Mouse (Mus musculus): ENCODE results near the gene Gm49373.
"Not testable (repeated sequence)": the region's sequence is repeated elsewhere in the genome, so short reads cannot be mapped to it uniquely, and the experiment has no call there.

The Gm49373 gene

DNA sequence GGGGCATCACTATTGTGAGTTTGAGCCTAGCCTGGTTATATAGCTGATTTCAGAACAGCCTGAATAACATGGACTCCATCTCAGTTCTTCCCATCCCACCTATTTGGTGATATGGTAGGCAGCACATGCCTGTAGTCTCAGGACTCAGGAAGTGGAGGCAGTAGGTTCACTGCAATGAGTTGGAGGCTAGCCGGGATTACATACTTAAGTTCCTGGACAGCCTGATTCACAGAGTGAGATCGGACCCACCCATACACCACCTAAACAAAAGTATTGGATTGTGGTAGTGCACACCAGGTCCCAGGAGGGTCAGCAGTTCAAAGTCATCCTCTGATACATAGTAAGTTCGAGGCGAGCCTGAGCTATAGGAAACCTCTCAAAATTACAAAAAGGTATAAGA is 255 bp downstream of the Gm49373 start:
- no peak for DNase-seq (ENCODE audit: low spot score)

- no peak for DNase-seq (ENCODE audit: low spot score)
These were observed 5.8 kb downstream of the Gm49373 start, which contains the start of gene Zglp1 for GRCm38 (mm10) chr9:21067006-21067684. TSS of gene Zglp1 (minus strand) at chr9:21067093.

DNA sequence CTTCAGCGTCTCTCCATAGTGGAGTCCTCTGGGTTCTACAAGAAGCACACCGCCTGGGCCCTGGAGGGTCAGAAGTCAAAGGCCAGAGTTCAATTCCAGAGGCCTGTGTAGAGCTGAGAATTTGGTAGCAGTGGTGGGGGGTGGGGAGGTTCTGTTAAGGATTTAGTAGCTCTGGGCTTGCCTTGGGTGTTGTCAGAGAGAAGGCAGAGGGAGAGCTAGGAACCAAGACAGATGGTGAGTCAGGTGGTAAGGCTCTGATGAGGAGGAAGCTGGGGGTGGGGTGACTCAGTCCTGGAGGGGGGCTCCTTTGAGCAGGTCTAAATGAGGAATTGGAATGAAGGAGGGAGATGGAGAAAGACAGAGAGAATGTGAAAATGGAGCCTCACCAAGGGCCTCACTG is 10.0 kb downstream of the Gm49373 start:
- no peak for DNase-seq (ENCODE audit: low spot score)

DNA sequence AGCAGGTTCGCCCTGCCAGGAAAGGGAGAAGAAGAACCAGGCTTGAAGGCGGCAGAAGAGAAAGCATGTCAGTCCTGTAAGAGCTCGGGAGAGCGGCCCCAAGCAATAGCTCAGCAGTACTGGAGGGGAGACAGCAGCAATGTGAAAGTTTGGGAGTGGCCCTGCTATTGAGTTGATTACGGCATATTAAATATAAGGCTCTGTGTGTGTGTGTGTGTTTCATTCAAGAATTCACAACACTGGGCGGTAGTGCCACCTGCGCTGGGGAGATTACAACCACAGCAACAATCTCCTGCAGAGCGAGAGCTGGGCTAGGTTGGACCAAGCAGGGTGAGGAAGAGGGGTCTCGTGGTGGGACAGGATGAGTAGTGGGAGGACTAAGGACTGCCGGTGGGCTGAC is 21.3 kb downstream of the Gm49373 start:
- no peak for DNase-seq (ENCODE audit: low spot score)

- DNase-seq (ENCODE audit: low spot score), result no peak
These were observed 27.7 kb downstream of the Gm49373 start for GRCm38 (mm10) chr9:21045235-21045634.

DNA sequence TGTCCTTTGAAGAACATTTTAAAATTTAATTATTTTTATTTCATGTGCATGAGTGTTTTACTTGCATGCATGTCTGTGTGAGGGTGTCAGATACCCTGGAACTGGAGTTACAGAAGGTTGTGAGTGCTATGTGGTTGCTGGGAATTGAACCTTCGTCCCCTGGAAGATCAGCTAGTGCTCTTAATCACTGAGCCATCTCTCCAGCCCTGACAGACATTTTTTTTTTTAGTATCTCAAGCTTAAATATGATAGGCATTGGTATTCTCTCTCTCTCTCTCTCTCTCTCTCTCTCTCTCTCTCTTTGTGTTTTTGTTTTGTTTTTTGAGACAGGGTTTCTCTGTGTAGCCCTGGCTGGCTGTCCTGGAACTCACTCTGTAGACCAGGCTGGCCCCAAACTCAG is 28.1 kb downstream of the Gm49373 start:
- DNase-seq (ENCODE audit: low spot score), result not testable (repeated sequence)

GRCm38 (mm10) chr9:21043563-21043962 is 29.3 kb downstream of the Gm49373 start:
- DNase-seq (ENCODE audit: low spot score), result no peak

DNA sequence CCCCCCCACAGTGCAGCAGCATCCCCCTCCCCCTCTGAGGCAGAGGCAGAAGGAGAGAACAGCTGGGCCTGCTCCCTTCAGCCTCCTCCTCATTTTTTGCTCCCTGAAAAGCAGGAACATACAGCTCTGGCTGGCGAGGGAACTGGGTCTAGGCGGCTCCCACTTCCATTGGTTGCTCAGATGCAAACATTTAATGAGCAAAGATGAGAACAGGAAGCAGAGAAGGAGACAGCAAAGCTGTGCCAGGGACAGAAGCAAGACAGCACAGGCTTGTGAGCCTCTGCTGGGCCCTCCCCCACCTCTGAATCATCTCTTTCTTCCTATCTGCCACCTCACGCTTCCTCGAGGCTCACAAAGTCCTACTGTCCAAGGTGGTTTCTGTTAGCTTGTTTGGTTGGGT is 31.6 kb downstream of the Gm49373 start:
- no peak for DNase-seq (ENCODE audit: low spot score)

GRCm38 (mm10) chr9:21039779-21040178 is 33.1 kb downstream of the Gm49373 start:
- no peak for DNase-seq (ENCODE audit: low spot score)

- DNase-seq (ENCODE audit: low spot score), result no peak
These were observed 35.4 kb downstream of the Gm49373 start for GRCm38 (mm10) chr9:21037481-21037891.

GRCm38 (mm10) chr9:21036666-21037065 is 36.2 kb downstream of the Gm49373 start:
- DNase-seq (ENCODE audit: low spot score), result no peak

GRCm38 (mm10) chr9:21036161-21036560 is 36.7 kb downstream of the Gm49373 start:
- no peak for DNase-seq (ENCODE audit: low spot score)

DNA sequence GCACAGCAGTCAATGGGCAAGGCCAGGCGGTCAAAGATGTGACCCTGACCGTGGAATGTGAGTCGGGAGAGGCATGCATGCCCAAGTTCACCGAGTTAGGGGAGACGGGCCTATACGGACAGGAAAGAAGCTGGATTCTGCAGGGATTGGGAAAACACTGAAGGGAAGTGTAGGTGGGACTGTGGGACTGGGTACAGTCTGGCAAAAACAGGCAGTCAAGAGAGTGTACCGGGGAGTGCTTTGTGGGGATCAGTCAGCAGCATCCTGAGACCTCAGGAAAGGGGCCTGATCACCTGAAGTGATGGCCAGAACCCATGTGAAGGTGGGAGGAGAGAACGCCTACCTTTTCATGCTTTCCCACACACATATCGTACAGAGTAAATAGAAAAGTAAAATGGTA is 37.3 kb downstream of the Gm49373 start:
- DNase-seq (ENCODE audit: low spot score), result no peak

DNA sequence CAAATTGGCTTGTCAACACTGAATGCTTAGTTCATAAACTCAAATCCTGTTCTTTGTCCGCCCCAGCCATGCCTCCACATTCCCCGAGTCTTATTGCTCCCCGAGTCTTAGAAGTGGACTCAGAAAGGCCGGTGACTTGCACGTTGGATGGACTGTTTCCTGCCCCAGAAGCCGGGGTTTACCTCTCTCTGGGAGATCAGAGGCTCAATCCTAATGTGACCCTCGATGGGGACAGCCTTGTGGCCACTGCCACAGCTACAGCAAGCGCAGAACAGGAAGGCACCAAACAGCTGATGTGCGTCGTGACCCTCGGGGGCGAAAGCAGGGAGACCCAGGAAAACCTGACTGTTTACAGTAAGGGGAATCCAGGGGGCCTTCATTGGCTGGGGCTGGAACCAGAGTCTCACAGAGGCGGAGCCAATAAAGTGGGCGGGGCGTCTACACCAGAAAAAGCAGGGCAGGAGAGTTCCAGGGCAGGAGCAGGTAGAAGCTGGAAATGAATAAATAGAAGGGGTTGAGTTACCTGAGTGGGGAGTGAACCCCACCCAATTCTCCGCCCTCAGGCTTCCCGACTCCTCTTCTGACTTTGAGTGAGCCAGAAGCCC is 38.3 kb downstream of the Gm49373 start:
- no peak for DNase-seq (ENCODE audit: low spot score)

DNA sequence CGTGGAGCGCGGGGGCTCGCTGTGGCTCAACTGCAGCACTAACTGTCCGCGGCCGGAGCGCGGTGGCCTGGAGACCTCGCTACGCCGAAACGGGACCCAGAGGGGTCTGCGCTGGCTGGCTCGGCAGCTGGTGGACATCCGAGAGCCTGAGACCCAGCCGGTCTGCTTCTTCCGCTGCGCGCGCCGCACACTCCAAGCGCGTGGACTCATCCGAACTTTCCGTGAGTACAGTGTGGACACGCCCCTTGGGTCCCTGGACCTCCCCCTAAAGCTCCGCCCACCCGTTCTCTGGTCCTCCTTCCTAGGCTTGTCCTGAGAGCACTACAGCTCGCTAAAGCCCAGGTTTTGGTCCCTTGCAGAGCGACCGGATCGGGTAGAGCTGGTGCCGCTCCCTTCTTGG is 39.8 kb downstream of the Gm49373 start:
- peak; percentile 95 for DNase-seq (ENCODE audit: low spot score)

GRCm38 (mm10) chr9:21032491-21032890 is 40.4 kb downstream of the Gm49373 start:
- DNase-seq (ENCODE audit: low spot score), result no peak

GRCm38 (mm10) chr9:21031896-21032351 is 41.0 kb downstream of the Gm49373 start, which contains the start of gene Icam5:
TSS of gene Icam5 (plus strand) at chr9:21032073.
- DNase-seq (ENCODE audit: low spot score), result no peak

GRCm38 (mm10) chr9:21031251-21031895 is 41.5 kb downstream of the Gm49373 start:
- peak; percentile 57 for DNase-seq (ENCODE audit: low spot score)

DNA sequence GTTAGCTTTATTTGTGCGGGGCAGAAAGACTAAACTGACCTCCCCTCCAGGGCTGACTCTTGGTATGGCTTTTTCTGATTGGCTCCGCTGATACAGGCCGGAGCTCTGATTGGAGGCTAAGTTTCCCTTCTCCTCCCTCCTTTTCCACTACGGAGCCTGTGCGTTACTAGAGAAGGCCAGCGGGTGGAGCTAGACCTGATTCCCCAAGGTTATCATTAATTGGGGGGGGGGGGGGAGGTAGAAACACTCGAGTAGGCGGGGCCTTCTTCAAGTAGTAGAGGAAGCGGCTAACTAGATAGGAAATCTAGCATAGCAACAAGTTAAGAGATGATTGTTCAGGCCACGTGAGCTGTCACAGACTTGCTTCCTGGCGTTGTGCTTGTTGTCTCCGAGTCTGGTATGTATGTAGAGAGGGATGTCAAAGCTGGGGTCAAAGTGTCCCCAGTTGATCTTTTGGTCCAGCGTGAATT is 42.1 kb downstream of the Gm49373 start:
- DNase-seq (ENCODE audit: low spot score), result peak; percentile 95

- DNase-seq (ENCODE audit: low spot score), result no peak
These were observed 42.8 kb downstream of the Gm49373 start for GRCm38 (mm10) chr9:21030055-21030600.

DNA sequence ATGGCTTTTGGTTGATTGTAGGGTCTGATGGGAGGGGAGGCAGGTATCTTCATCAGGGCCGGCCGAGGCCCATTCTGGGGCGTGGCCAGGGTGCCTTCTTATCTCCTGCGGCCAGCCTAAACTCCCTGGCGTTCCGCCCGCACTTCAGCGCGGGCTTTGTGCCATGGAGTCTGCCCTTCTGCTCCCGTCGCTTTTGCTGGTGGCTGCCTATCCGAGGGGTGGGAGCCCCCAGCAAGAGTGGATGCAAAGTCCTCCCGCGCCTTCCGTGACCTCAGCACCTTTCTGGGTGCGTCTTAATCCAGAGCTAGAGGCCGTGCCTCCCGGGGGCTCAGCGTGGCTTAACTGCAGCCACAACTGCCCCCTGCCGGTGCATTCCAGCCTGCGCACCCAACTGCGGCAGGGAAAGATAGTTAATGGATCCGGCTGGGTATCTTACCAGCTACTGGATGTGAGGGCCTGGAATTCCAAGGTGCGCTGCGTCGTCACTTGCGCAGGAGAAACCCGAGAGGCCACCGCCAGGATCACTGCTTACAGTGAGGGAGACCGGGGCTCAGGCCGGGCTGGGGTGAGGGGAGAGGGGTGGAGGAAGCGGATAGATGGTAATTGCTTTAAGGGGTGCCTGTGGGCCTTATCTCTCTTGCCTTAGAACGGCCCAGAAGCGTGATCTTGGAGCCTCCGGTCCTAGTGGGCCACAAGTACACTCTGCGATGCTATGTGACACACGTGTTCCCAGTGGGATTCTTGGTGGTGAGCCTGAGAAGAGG is 43.4 kb downstream of the Gm49373 start, which contains the start of gene Icam4:
Gene Icam4 (plus strand): TSS at position 83 of the 764 bp plus-strand sequence.
- peak; percentile 86 for DNase-seq (ENCODE audit: low spot score)

All from lung, postnatal 25 days (tissue).